Mouse (Mus musculus) cerebellum, adult 2 months (tissue): Measurements from ENCODE around the gene Vmn1r209. TPM values are rescaled to one million over a fixed set of nuclear protein-coding genes. Genes with fewer than 3 reads are reported as not detected.
"Not testable (repeated sequence)": the region's sequence is repeated elsewhere in the genome, so short reads cannot be mapped to it uniquely, and the experiment has no call there.

Experiments used
- DNase-seq, 2 experiments: peaks; one replicate each; pipeline ENCODE4 v3.0.0; 2021
- H3K27ac ChIP-seq: fragments of 200-500 bp; 2 replicates; pipeline ENCODE4 v1.5.1; 2012; ENCODE audit warnings: low read length, control low read depth, inconsistent platforms; ENCODE audit not compliant: insufficient read depth
- H3K27me3 ChIP-seq: fragments of 200-500 bp; 2 replicates; pipeline ENCODE4 v1.6.1; 2012; ENCODE audit warnings: inconsistent platforms, mild to moderate bottlenecking, low read length, moderate library complexity; ENCODE audit not compliant: control insufficient read depth, insufficient read depth
- H3K4me1 ChIP-seq: fragments of 200-500 bp; 2 replicates; pipeline ENCODE4 v1.6.1; 2011; ENCODE audit warnings: low read length; ENCODE audit not compliant: control insufficient read depth, insufficient read depth
- H3K4me3 ChIP-seq: fragments of 200-500 bp; replicated peaks from 2 replicates; pipeline ENCODE3; 2011; ENCODE audit warnings: mild to moderate bottlenecking, low read depth, low read length, control low read depth; ENCODE audit not compliant: insufficient read depth
- CTCF ChIP-seq: fragments of 200-500 bp; IDR thresholded peaks from 2 replicates; pipeline ENCODE4 v1.5.1; 2011; ENCODE audit warnings: low read depth, mild to moderate bottlenecking, control low read depth, low read length, moderate library complexity, borderline replicate concordance; ENCODE audit not compliant: insufficient read depth
- POLR2A ChIP-seq: fragments of 200-500 bp; IDR thresholded peaks from 2 replicates; pipeline ENCODE4 v1.6.1; 2011; ENCODE audit warnings: low read length, control low read depth, borderline replicate concordance; ENCODE audit not compliant: insufficient read depth
- WGBS: fragments of 180-500 bp; shearing (Covaris S2); methylation state at CpG from one replicate; pipeline ENCODE4 v1.1.7; 2018; 5-methylcytosine and 5-hydroxymethylcytosine counted together
- polyA plus RNA-seq: library from polyadenylated mRNA; depleted of rRNA; stranded (reverse); fragments of >200 nt; gene quantifications from 2 replicates; pipeline ENCODE4 v1.2.3, GENCODE M21; 2012; rRNA removed

Vmn1r209 gene
- polyA plus RNA-seq = not detected in 2 replicates

GRCm38 (mm10) chr13:22809582-22809981 lies at the start of gene Vmn1r209:
TSS of gene Vmn1r209 (minus strand) at chr13:22809682.
- not testable (repeated sequence) for H3K27ac ChIP-seq, H3K27me3 ChIP-seq, DNase-seq, H3K4me1 ChIP-seq, H3K4me3 ChIP-seq

DNA sequence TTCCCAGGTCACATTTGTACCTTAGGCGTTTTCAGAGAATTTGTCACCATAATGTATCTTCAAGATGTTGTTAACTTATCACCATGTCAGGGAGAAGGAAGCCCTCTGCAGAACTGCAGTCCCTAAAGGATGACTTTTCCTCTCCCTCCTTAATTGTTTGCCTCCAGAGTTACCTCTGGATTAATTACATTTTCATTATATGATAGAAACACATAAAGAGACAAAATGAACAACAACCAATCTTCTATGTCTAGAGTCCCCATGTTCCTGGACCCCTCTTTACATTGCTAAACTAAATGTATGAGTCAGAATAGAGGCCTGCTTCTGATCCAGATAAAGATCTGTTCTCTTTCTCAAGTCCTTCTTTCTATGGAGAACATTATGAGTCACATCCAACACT lies 48.0 kb upstream of the Vmn1r209 start, which contains the start of gene Vmn1r211:
Vmn1r211 (minus strand) TSS at position 101 of the 400 bp plus-strand sequence.
- Histone ChIP-seq H3K4me3 (no peak within 1 kb of the TSS), H3K27me3 (no peaks in the 10 kb centered on the region), H3K27ac (no peak within 1 kb of the TSS), H3K4me1 (no peaks in the 10 kb centered on the region)
- TF ChIP-seq POLR2A (no peak), CTCF (no peak)
- DNase-seq = no peak
- 76% methylated on average over 1 of the region's 1 CpGs for WGBS

- DNase-seq = no peak
- Histone ChIP-seq H3K27ac (no peak overlapping the region), H3K4me3 (no peak overlapping the region), H3K4me1 (no peaks in the 10 kb centered on the region), H3K27me3 (no peaks in the 10 kb centered on the region)
- WGBS = 66% methylated on average over 4 of the region's 4 CpGs
- no peak for TF ChIP-seq CTCF
- TF ChIP-seq POLR2A = no peak
Observed at GRCm38 (mm10) chr13:22854760-22855159, 45.3 kb upstream of the Vmn1r209 start.

GRCm38 (mm10) chr13:22846798-22847197 lies 37.3 kb upstream of the Vmn1r209 start:
- 70% methylated on average over 1 of the region's 1 CpGs for WGBS

GRCm38 (mm10) chr13:22844304-22844703 lies 34.8 kb upstream of the Vmn1r209 start:
- not testable (repeated sequence) for H3K27me3 ChIP-seq, H3K4me3 ChIP-seq, DNase-seq, H3K27ac ChIP-seq, H3K4me1 ChIP-seq
- WGBS = 31% methylated on average over 3 of the region's 3 CpGs

More at GRCm38 (mm10) chr13:22846798-22847197, 37.3 kb upstream of the Vmn1r209 start:
- Histone ChIP-seq H3K27me3 (no peaks in the 10 kb centered on the region), H3K4me3 (no peak overlapping the region), H3K4me1 (no peaks in the 10 kb centered on the region), H3K27ac (no peak overlapping the region)
- no peak for DNase-seq
- TF ChIP-seq POLR2A (no peak), CTCF (no peak)

DNA sequence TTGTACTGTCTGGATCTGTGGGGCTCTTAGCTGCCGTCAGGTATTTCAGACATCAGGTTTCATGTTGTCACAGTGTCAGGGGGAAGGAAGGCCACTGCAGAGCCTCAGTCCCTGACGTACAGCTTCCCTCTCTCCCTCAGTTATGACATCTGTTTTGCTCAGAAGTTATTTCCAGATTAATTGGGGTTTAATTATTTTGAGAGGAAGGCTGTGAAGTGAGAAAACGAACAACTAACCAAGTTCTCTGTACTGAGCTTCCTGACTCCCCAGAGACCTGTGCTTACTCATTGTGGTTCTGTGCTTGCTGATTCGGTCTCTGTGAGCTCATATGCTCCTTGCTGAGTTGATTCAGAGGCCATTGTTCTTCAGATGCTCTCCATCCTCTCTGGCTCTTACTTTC lies 21.8 kb upstream of the Vmn1r209 start, which contains the start of gene Vmn1r210:
Vmn1r210 (minus strand) TSS at position 101 of the 400 bp plus-strand sequence.
- H3K27me3 ChIP-seq = no peaks in the 10 kb centered on the region
- no peak within 1 kb of the TSS for H3K4me3 ChIP-seq
- no peak for DNase-seq
- H3K4me1 ChIP-seq = no peaks in the 10 kb centered on the region
- H3K27ac ChIP-seq = no peak within 1 kb of the TSS
- 52% methylated on average over 4 of the region's 4 CpGs for WGBS
- TF ChIP-seq CTCF = no peak
- no peak for TF ChIP-seq POLR2A

DNA sequence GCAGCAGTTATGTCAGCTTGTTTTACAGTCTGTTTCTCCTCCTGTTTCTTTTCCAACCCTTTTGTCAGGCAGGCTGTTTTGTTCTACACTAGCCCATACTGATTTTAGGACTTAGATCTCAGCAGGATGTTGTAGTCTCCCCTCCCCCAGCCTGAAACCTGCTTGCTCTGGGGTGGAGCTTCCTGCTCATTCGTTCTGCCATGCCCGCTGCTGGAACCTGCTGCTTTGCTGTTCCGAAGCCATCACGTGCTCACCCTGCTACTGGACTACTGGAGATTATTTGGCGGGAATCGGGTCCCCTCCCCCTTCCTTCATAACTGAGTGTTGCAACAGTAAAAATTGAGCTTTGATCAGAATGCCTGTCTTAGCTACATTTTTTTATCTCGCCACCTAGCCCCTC lies 19.9 kb upstream of the Vmn1r209 start:
- WGBS = 18% methylated on average over 7 of the region's 7 CpGs
- H3K27me3 ChIP-seq, H3K27ac ChIP-seq, H3K4me1 ChIP-seq, DNase-seq, H3K4me3 ChIP-seq: not testable (repeated sequence)

DNA sequence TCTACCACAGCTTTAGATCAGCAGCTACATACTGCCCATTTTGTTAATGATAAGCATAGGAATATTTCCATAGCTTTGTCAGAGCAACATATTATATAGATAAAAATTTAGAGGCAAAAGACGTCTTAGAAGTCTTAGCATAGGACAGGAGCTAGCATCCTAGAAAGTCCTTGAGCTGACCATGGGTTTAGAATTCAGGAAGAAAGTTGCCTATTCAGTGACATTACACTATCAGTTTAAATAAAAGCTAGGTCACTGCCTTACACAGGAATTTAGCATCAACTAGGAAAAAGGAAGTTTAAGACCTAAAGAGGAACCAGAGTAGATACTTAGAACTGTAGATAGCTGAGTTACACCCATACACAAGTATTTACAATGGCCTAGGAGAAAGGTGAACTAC lies 12.1 kb upstream of the Vmn1r209 start:
- H3K4me3 ChIP-seq, H3K27me3 ChIP-seq, H3K27ac ChIP-seq, H3K4me1 ChIP-seq, DNase-seq: not testable (repeated sequence)
- WGBS = 86% methylated on average over 1 of the region's 1 CpGs

GRCm38 (mm10) chr13:22788096-22788495 lies 21.4 kb downstream of the Vmn1r209 start:
- H3K27ac ChIP-seq, H3K27me3 ChIP-seq, H3K4me1 ChIP-seq, DNase-seq, H3K4me3 ChIP-seq: not testable (repeated sequence)
- 56% methylated on average over 3 of the region's 3 CpGs for WGBS

- H3K4me3 ChIP-seq, H3K4me1 ChIP-seq, DNase-seq, H3K27ac ChIP-seq, H3K27me3 ChIP-seq: not testable (repeated sequence)
Observed at GRCm38 (mm10) chr13:22784159-22784558, 25.3 kb downstream of the Vmn1r209 start.

DNA sequence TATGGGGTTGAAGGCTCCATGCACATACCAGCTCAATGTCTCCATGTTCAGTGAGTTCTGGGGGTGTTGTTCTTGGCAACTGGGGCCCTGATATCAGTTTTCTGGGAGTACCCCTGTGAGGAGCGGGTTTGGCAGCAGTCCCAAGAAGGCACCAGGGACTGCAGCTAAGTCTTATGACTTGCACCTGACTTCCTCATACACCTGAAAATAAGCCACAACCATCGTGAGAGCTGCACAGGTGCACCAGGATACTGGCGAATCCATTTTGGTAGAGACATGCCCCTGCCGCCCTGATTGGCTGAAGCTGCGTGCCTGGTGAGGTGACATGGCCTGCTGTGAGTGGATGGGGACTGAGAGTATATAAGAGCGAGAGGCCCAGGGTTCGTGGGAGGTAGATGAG lies 32.2 kb downstream of the Vmn1r209 start, which contains the start of gene Vmn1r208:
Vmn1r208 (minus strand) TSS at position 101 of the 400 bp plus-strand sequence.
- not testable (repeated sequence) for H3K27ac ChIP-seq, H3K4me3 ChIP-seq, H3K27me3 ChIP-seq, H3K4me1 ChIP-seq, DNase-seq
- no CpG with 5 or more reads among the region's 7 CpGs for WGBS

DNA sequence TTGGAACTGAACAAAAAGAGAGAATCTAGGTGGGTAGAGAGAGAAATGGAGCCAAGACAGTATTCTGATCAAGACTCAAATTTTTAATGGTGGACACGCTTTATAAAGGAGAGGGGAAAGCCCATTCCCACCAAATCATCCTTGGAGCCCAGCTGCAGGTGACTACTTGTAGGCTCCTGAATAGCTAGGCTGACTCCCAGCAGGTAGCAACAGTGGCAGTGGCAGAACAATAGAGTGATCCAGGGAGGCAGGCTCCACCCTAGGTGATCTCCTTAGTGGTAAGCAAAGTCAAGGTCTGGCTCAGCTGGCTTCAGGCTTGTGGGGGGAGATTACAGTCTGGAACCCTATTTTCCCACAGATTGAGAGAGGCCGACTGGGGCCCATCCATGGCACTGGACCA lies 37.9 kb downstream of the Vmn1r209 start:
- not testable (repeated sequence) for H3K4me1 ChIP-seq, H3K4me3 ChIP-seq, H3K27ac ChIP-seq, H3K27me3 ChIP-seq, DNase-seq
- 76% methylated on average over 2 of the region's 2 CpGs for WGBS
